In genomic region chr10:58935606-58936005, GRCm38 (mm10) we compare ENCODE assay signal across 22 mouse cellular contexts.
DNase-seq lines count a peak whose midpoint lies in the region; ATAC-seq and TF ChIP-seq lines count a peak whose summit lies in the region.
"Had no signal": no experiment of that assay in that cellular context is flagged by ENCODE, and none has a peak within 500 bp of the region (broad histone marks: within the 10 kb centered on the region; RNA-seq: fewer than 3 reads in every experiment).

No protein-coding gene starts in this region.

- H3K27me3 ChIP-seq in forebrain, embryonic 13.5 days = 0 out of 2 replicates have a peak, but pooled peaks cover under 1% of the 10 kb centered on the region
- peaks cover 11% of the 10 kb centered on the region for H3K27me3 ChIP-seq in forebrain, embryonic 12.5 days
- H3K27me3 ChIP-seq in forebrain, postnatal 0 days (ENCODE audit: insufficient read depth, low read length) = no peaks in the 10 kb centered on the region
- H3K27me3 ChIP-seq: liver, embryonic 13.5 days; midbrain, embryonic 12.5 days had no signal

- ATAC-seq in forebrain, embryonic 13.5 days = no peak
- no peak for ATAC-seq in forebrain, embryonic 12.5 days (ENCODE audit: low FRiP score)
- no peak for ATAC-seq in forebrain, postnatal 0 days
- ATAC-seq: activated CD4-positive, CD25-positive, alpha-beta regulatory T cell, adult 4 months; CD4-positive, CD25-positive, alpha-beta regulatory T cell, adult 4 months had no signal

- H3K4me2 ChIP-seq in forebrain, embryonic 13.5 days = no peak overlapping the region
- H3K4me2 ChIP-seq in forebrain, embryonic 12.5 days = no peak overlapping the region
- 0 out of 2 replicates have a peak overlapping the region, but pooled peaks have one; percentile 13 for H3K4me2 ChIP-seq in forebrain, postnatal 0 days (ENCODE audit: low read depth)
- H3K4me2 ChIP-seq: heart, embryonic 13.5 days; limb, embryonic 13.5 days; liver, embryonic 13.5 days; lung, embryonic 14.5 days; midbrain, embryonic 12.5 days had no signal

- H3K9me3 ChIP-seq in forebrain, embryonic 13.5 days (replicated peaks) = no peaks in the 10 kb centered on the region
- H3K9me3 ChIP-seq in forebrain, embryonic 12.5 days = no peaks in the 10 kb centered on the region
- H3K9me3 ChIP-seq in forebrain, postnatal 0 days (ENCODE audit: low read length) = no peaks in the 10 kb centered on the region
- H3K9me3 ChIP-seq: limb, embryonic 13.5 days; liver, embryonic 13.5 days; midbrain, embryonic 12.5 days had no signal

- WGBS in forebrain, embryonic 13.5 days = 18% methylated on average over 6 of the region's 6 CpGs
- 33% methylated on average over 6 of the region's 6 CpGs for WGBS in forebrain, embryonic 12.5 days
- 9% methylated on average over 6 of the region's 6 CpGs for WGBS in forebrain, postnatal 0 days

- H3K9ac ChIP-seq in forebrain, embryonic 13.5 days = no peak overlapping the region
- H3K9ac ChIP-seq in forebrain, embryonic 12.5 days = no peak overlapping the region
- H3K9ac ChIP-seq in forebrain, postnatal 0 days = no peak overlapping the region
- H3K9ac ChIP-seq: heart, embryonic 13.5 days; limb, embryonic 13.5 days; liver, embryonic 13.5 days; lung, embryonic 14.5 days; midbrain, embryonic 12.5 days had no signal

- no peak for DNase-seq in layer of hippocampus, adult 2 months (ENCODE audit: low spot score in 2 of 2)
- no peak for DNase-seq in layer of hippocampus, postnatal 10 days (ENCODE audit: low spot score in 2 of 2)
- DNase-seq in Muller cell, postnatal 12 days (ENCODE audit: inconsistent ontology term) = peak; percentile 91
- peak; percentile 53 for DNase-seq in forebrain, postnatal 0 days
- DNase-seq in adrenal gland, postnatal 10 days = no peak
- DNase-seq in right cerebral cortex, postnatal 14 days = no peak
- DNase-seq: adrenal gland, postnatal 14 days; cerebellum, adult 11-12 months; heart, postnatal 36 days; kidney, adult 18-20 months; kidney, postnatal 10 days; liver, embryonic 13.5 days; right cerebral cortex, adult 18-20 months; thymus, postnatal 4 days had no signal

- peaks cover 50% of the 10 kb centered on the region for H3K4me1 ChIP-seq in forebrain, embryonic 13.5 days
- peaks cover 29% of the 10 kb centered on the region for H3K4me1 ChIP-seq in forebrain, embryonic 12.5 days
- peaks cover 36% of the 10 kb centered on the region for H3K4me1 ChIP-seq in forebrain, postnatal 0 days (ENCODE audit: insufficient read depth)
- H3K4me1 ChIP-seq: liver, embryonic 13.5 days had no signal

- peak overlapping the region; percentile 20 for H3K27ac ChIP-seq in forebrain, embryonic 13.5 days
- no peak overlapping the region for H3K27ac ChIP-seq in forebrain, embryonic 12.5 days
- peak overlapping the region; percentile 80 for H3K27ac ChIP-seq in layer of hippocampus, adult 2 months
- H3K27ac ChIP-seq in forebrain, postnatal 0 days (ENCODE audit: low read depth, low read length) = peak overlapping the region; percentile 76
- H3K27ac ChIP-seq: heart, embryonic 13.5 days; limb, embryonic 13.5 days; liver, embryonic 13.5 days; midbrain, embryonic 12.5 days had no signal

- no peak overlapping the region for H3K4me3 ChIP-seq in forebrain, embryonic 13.5 days
- H3K4me3 ChIP-seq in forebrain, embryonic 12.5 days (replicated peaks) = no peak overlapping the region
- H3K4me3 ChIP-seq in layer of hippocampus, adult 2 months = no peak overlapping the region; the same call in 1 of the 2 replicates
- H3K4me3 ChIP-seq in forebrain, postnatal 0 days (ENCODE audit: low read depth, low read length) = no peak overlapping the region
- H3K4me3 ChIP-seq: heart, embryonic 13.5 days; limb, embryonic 13.5 days; liver, embryonic 13.5 days; midbrain, embryonic 12.5 days had no signal

- no peak for TF ChIP-seq CTCF in layer of hippocampus, adult 2 months (conservative IDR thresholded peaks at IDR 0.05)
- no peak for TF ChIP-seq CTCF in forebrain, postnatal 0 days (IDR thresholded peaks at IDR 0.05; ENCODE audit: low read depth)

- H3K36me3 ChIP-seq in forebrain, embryonic 13.5 days (ENCODE audit: poor library complexity, severe bottlenecking) = no peaks in the 10 kb centered on the region
- no peaks in the 10 kb centered on the region for H3K36me3 ChIP-seq in forebrain, embryonic 12.5 days (replicated peaks)
- H3K36me3 ChIP-seq in forebrain, postnatal 0 days (ENCODE audit: insufficient read depth) = no peaks in the 10 kb centered on the region
- H3K36me3 ChIP-seq: heart, embryonic 13.5 days; limb, embryonic 13.5 days; liver, embryonic 13.5 days; midbrain, embryonic 12.5 days had no signal

Comparison
In these comparisons a context has a peak if more than half of its experiments do, and no peak if none do; other contexts are left out.
1. DNase-seq: peak in Muller cell, postnatal 12 days (single experiment) and forebrain, postnatal 0 days (single experiment); none in layer of hippocampus, adult 2 months (0 of 2), layer of hippocampus, postnatal 10 days (0 of 2), adrenal gland, postnatal 10 days (single experiment) and right cerebral cortex, postnatal 14 days (single experiment).